Mouse (Mus musculus): ENCODE data around the gene Unk.

DNA sequence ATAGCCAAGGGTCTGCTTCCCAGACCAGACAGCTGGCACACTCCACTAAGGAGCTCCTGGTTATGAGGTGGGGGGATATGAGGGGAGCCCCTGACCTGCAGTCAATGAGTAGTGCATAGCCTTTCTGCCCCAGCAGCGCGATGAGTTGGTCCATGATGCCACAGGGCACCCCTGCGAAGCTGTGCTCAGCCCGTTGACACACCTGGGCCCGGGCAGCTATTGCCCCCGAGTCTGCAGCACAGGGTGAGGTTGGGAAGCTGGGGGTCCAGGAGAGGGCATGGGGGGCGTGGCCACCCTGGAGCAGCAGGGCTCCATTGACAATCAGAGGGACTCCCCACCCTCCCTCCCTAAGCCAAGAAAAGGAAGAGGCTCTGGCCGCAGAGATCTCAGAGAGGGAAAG is 20.0 kb upstream of the Unk start:
- TF ChIP-seq POLR2A (IDR thresholded peaks at IDR 0.05; ENCODE audit: insufficient read depth, low read length): no peak
- TF ChIP-seq CTCF (IDR thresholded peaks at IDR 0.05; ENCODE audit: low read depth, low read length): no peak
- no peak for TF ChIP-seq EP300 (IDR thresholded peaks at IDR 0.05; ENCODE audit: insufficient read depth, low read depth, low read length)
